Mouse (Mus musculus) hindbrain, embryonic 12.5 days (tissue): ENCODE measurements around the gene E4f1. TPM values are rescaled to one million over a fixed set of nuclear protein-coding genes. Genes with fewer than 3 reads are reported as not detected.

Experiments
- ATAC-seq: fragments of 200-750 bp; cut with Nextera tagmentation; 2 replicates; pipeline ENCODE4 v1.8.0; 2017; ENCODE audit warnings: moderate TSS enrichment; ENCODE audit not compliant: low FRiP score
- H3K27ac ChIP-seq: fragments of 300-500 bp; sonication (generic); 2 replicates; pipeline ENCODE4 v1.5.1; 2016; ENCODE audit warnings: mild to moderate bottlenecking
- H3K27me3 ChIP-seq: fragments of 300-500 bp; sonication (generic); 2 replicates; pipeline ENCODE4 v1.6.1; 2016; ENCODE audit warnings: mild to moderate bottlenecking
- H3K36me3 ChIP-seq: fragments of 300-500 bp; sonication (generic); 2 replicates; pipeline ENCODE4 v1.6.1; 2016; ENCODE audit warnings: mild to moderate bottlenecking
- H3K4me1 ChIP-seq: fragments of 300-500 bp; sonication (generic); 2 replicates; pipeline ENCODE4 v1.6.1; 2016
- H3K4me2 ChIP-seq: fragments of 300-500 bp; sonication (generic); replicated peaks from 2 replicates; pipeline ENCODE4 v1.6.1; 2016; ENCODE audit warnings: mild to moderate bottlenecking
- H3K4me3 ChIP-seq: fragments of 300-500 bp; sonication (generic); 2 replicates; pipeline ENCODE4 v1.5.1; 2016; ENCODE audit warnings: mild to moderate bottlenecking
- H3K9ac ChIP-seq: fragments of 300-500 bp; sonication (generic); 2 replicates; pipeline ENCODE4 v1.6.1; 2016; ENCODE audit warnings: mild to moderate bottlenecking, moderate library complexity
- H3K9me3 ChIP-seq: fragments of 300-500 bp; sonication (generic); replicated peaks from 2 replicates; pipeline ENCODE4 v1.6.1; 2016; ENCODE audit warnings: mild to moderate bottlenecking
- WGBS: fragments of 180-500 bp; shearing (Covaris S2); methylation state at CpG from one replicate; pipeline ENCODE4 v1.1.7; 2016; 5-methylcytosine and 5-hydroxymethylcytosine counted together
- polyA plus RNA-seq: library from polyadenylated mRNA; unstranded; fragments of >200 nt; fragmentation: Nextera tagmentation; extraction: Ambion mirVana; gene quantifications from 2 replicates; pipeline ENCODE4 v1.2.1, GENCODE M21; 2016

E4f1 gene
- polyA plus RNA-seq, result 35.3 and 39.4 TPM in 2 replicates

- Histone ChIP-seq H3K4me3 (peak within 1 kb of the TSS; percentile 90), H3K27ac (peak within 1 kb of the TSS; percentile 88), H3K4me1 (peaks cover 35% of the 10 kb centered on the region), H3K4me2 (peak within 1 kb of the TSS; percentile 93), H3K9ac (peak within 1 kb of the TSS; percentile 91), H3K9me3 (no peaks in the 10 kb centered on the region), H3K27me3 (no peaks in the 10 kb centered on the region), H3K36me3 (peaks cover 19% of the 10 kb centered on the region)
- WGBS, result under 1% methylated on average over 58 of the region's 75 CpGs
- ATAC-seq, result peak; percentile 98
Observed at GRCm38 (mm10) chr17:24469910-24470602, at the start of gene E4f1, which contains the start of gene Pgp. TSS of gene E4f1 (minus strand) at chr17:24470313. TSS of gene Pgp (plus strand) at chr17:24470392.

GRCm38 (mm10) chr17:24514270-24515257 lies 44.5 kb upstream of the E4f1 start:
- Histone ChIP-seq H3K36me3 (peaks cover 86% of the 10 kb centered on the region), H3K9me3 (no peaks in the 10 kb centered on the region), H3K4me2 (no peak overlapping the region), H3K27me3 (no peaks in the 10 kb centered on the region), H3K27ac (no peak overlapping the region), H3K4me1 (no peaks in the 10 kb centered on the region), H3K9ac (no peak overlapping the region), H3K4me3 (no peak overlapping the region)
- 89% methylated on average over 24 of the region's 24 CpGs for WGBS
- ATAC-seq, result 0 out of 2 replicates have a peak, but pooled peaks have one; percentile 11

GRCm38 (mm10) chr17:24513609-24514008 lies 43.5 kb upstream of the E4f1 start:
- WGBS, result 63% methylated on average over 5 of the region's 5 CpGs
- H3K4me2 ChIP-seq, result no peak overlapping the region
- H3K9me3 ChIP-seq, result no peaks in the 10 kb centered on the region
- no peaks in the 10 kb centered on the region for H3K27me3 ChIP-seq
- no peak overlapping the region for H3K27ac ChIP-seq
- peaks cover 87% of the 10 kb centered on the region for H3K36me3 ChIP-seq
- no peak overlapping the region for H3K9ac ChIP-seq
- H3K4me1 ChIP-seq, result no peaks in the 10 kb centered on the region
- H3K4me3 ChIP-seq, result no peak overlapping the region
- ATAC-seq, result peak; percentile 56; the same call in 1 of the 2 replicates

- Histone ChIP-seq H3K4me2 (no peak overlapping the region), H3K4me3 (no peak overlapping the region), H3K4me1 (peaks cover 12% of the 10 kb centered on the region), H3K27ac (no peak overlapping the region), H3K36me3 (peaks cover 83% of the 10 kb centered on the region), H3K9ac (no peak overlapping the region), H3K9me3 (no peaks in the 10 kb centered on the region), H3K27me3 (0 out of 2 replicates have a peak, but pooled peaks cover 4% of the 10 kb centered on the region)
- ATAC-seq, result no peak
- 81% methylated on average over 12 of the region's 12 CpGs for WGBS
Observed at GRCm38 (mm10) chr17:24507806-24508460, 37.8 kb upstream of the E4f1 start.

GRCm38 (mm10) chr17:24507129-24507664 lies 37.1 kb upstream of the E4f1 start:
- 0 out of 2 replicates have a peak overlapping the region, but pooled peaks have one; percentile 8 for H3K9ac ChIP-seq
- no peak overlapping the region for H3K4me2 ChIP-seq
- no peak overlapping the region for H3K27ac ChIP-seq
- H3K4me1 ChIP-seq, result peaks cover 12% of the 10 kb centered on the region
- peaks cover 82% of the 10 kb centered on the region for H3K36me3 ChIP-seq
- no peaks in the 10 kb centered on the region for H3K9me3 ChIP-seq
- ATAC-seq, result 0 out of 2 replicates have a peak, but pooled peaks have one; percentile 23
- 0 out of 2 replicates have a peak, but pooled peaks cover 4% of the 10 kb centered on the region for H3K27me3 ChIP-seq
- WGBS, result 44% methylated on average over 19 of the region's 19 CpGs
- no peak overlapping the region for H3K4me3 ChIP-seq

- Histone ChIP-seq H3K36me3 (peaks cover 82% of the 10 kb centered on the region), H3K4me1 (peaks cover 12% of the 10 kb centered on the region), H3K27ac (no peak overlapping the region), H3K27me3 (0 out of 2 replicates have a peak, but pooled peaks cover 4% of the 10 kb centered on the region), H3K4me2 (peak overlapping the region; percentile 17), H3K4me3 (no peak overlapping the region), H3K9ac (0 out of 2 replicates have a peak overlapping the region, but pooled peaks have one; percentile 25), H3K9me3 (no peaks in the 10 kb centered on the region)
- WGBS, result 26% methylated on average over 32 of the region's 36 CpGs
- peak; percentile 23; the same call in 1 of the 2 replicates for ATAC-seq
Observed at GRCm38 (mm10) chr17:24506332-24507070, 36.4 kb upstream of the E4f1 start.

GRCm38 (mm10) chr17:24505286-24505955 lies 35.3 kb upstream of the E4f1 start:
- H3K9me3 ChIP-seq, result no peaks in the 10 kb centered on the region
- WGBS, result 88% methylated on average over 30 of the region's 30 CpGs
- no peak overlapping the region for H3K4me3 ChIP-seq
- H3K27ac ChIP-seq, result no peak overlapping the region
- peaks cover 12% of the 10 kb centered on the region for H3K4me1 ChIP-seq
- ATAC-seq, result no peak
- 0 out of 2 replicates have a peak, but pooled peaks cover 4% of the 10 kb centered on the region for H3K27me3 ChIP-seq
- H3K36me3 ChIP-seq, result peaks cover 82% of the 10 kb centered on the region
- H3K4me2 ChIP-seq, result no peak overlapping the region
- no peak overlapping the region for H3K9ac ChIP-seq

GRCm38 (mm10) chr17:24504085-24504484 lies 34.0 kb upstream of the E4f1 start:
- Histone ChIP-seq H3K4me1 (peaks cover 12% of the 10 kb centered on the region), H3K27ac (no peak overlapping the region), H3K4me2 (no peak overlapping the region), H3K9me3 (no peaks in the 10 kb centered on the region), H3K36me3 (peaks cover 80% of the 10 kb centered on the region), H3K27me3 (0 out of 2 replicates have a peak, but pooled peaks cover 4% of the 10 kb centered on the region), H3K4me3 (no peak overlapping the region), H3K9ac (no peak overlapping the region)
- WGBS, result 95% methylated on average over 10 of the region's 10 CpGs
- no peak for ATAC-seq

- H3K4me1 ChIP-seq, result peaks cover 11% of the 10 kb centered on the region
- H3K27me3 ChIP-seq, result 0 out of 2 replicates have a peak, but pooled peaks cover 2% of the 10 kb centered on the region
- H3K4me2 ChIP-seq, result no peak overlapping the region
- no peak overlapping the region for H3K4me3 ChIP-seq
- 45% methylated on average over 11 of the region's 11 CpGs for WGBS
- no peak overlapping the region for H3K9ac ChIP-seq
- H3K36me3 ChIP-seq, result peaks cover 81% of the 10 kb centered on the region
- H3K9me3 ChIP-seq, result no peaks in the 10 kb centered on the region
- no peak overlapping the region for H3K27ac ChIP-seq
- no peak for ATAC-seq
Observed at GRCm38 (mm10) chr17:24502208-24502607, 32.1 kb upstream of the E4f1 start.

- peaks cover 48% of the 10 kb centered on the region for H3K36me3 ChIP-seq
- no peaks in the 10 kb centered on the region for H3K4me1 ChIP-seq
- no peaks in the 10 kb centered on the region for H3K9me3 ChIP-seq
- ATAC-seq, result no peak
- no peak overlapping the region for H3K4me3 ChIP-seq
- no peak overlapping the region for H3K9ac ChIP-seq
- WGBS, result 94% methylated on average over 1 of the region's 1 CpGs
- H3K4me2 ChIP-seq, result no peak overlapping the region
- H3K27ac ChIP-seq, result no peak overlapping the region
- H3K27me3 ChIP-seq, result no peaks in the 10 kb centered on the region
Observed at GRCm38 (mm10) chr17:24496026-24496425, 25.9 kb upstream of the E4f1 start.
